Mouse (Mus musculus) CD4-positive helper T cell, adult 2 months (primary cell): ENCODE data around the gene Olfr547.

Source experiments
- DNase-seq: peaks from one replicate; pipeline ENCODE4 v3.0.0-alpha.2; 2012; ENCODE audit warnings: low read depth, missing footprints, low spot score

The Olfr547 gene

DNA sequence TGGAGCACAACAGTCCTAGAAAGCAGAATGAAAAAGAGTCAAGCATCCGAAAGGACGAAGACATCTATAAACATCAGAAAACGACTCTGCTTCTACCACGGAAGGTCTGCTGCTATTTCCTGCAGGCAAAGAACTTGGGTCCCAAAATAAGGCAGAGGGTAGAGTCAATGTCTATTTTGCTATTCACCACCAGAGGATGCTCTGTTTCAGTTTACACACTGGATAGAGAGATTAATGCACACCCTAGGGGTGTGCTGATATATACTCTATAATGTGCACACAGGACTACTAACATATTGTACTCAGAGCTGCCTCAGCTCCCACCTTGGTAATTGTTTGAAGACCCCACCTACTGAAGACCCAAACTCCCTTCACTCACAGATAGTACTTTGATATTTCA lies 31.7 kb downstream of the Olfr547 start:
- DNase-seq = no peak

DNA sequence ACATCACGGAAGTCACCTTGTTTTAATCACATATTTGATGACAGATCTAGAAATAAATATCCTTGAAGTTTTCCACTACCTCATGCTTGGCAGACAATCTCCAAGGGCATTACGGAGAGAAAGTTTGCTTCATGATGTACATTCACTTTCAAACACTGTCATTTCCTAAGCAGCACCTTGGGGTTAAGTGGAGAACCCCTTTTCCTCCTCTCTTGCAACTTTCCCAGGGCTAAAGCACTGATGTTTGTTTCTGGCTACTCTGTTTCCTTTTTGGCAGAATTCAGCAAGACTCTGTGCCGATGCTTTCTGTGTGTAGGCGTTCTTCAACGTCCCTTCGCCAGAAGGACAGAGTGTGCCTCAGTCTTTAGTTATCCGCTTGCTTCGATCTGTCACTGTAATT lies 36.6 kb downstream of the Olfr547 start, which contains the start of gene Olfr550:
Olfr550 (plus strand) TSS at position 301 of the 400 bp plus-strand sequence.
- DNase-seq = no peak

DNA sequence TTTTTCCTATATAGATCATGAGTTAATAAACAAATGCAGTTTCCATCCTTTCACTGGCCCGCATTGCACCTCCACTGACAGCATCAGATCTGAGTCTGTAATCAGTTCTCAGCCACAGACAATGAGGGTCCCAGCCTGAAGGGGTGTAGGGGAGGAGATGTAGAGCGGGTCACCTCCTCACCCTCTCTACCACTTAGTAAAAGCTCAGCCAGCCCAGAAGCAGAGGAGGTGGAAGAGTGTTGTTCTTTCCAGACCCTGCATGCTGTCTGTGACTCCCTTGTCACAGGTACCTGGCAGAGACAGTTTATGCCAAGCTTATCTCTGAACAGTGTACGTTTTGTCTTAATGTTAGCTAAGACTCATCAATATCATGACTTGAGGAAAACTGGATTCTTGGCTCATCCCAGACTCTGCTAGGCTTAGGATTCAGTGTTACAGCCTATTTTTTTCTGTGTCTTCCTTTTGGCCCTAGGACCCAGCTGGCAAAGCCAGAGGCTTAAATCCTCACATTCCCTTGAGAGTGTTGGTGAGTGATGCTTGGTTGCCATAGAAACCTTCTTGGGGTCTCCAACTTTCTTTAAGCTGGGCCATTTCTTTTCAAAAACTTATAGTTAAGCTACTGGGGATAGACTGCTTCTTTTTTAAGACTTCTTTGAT lies 38.8 kb downstream of the Olfr547 start:
- DNase-seq = no peak

DNA sequence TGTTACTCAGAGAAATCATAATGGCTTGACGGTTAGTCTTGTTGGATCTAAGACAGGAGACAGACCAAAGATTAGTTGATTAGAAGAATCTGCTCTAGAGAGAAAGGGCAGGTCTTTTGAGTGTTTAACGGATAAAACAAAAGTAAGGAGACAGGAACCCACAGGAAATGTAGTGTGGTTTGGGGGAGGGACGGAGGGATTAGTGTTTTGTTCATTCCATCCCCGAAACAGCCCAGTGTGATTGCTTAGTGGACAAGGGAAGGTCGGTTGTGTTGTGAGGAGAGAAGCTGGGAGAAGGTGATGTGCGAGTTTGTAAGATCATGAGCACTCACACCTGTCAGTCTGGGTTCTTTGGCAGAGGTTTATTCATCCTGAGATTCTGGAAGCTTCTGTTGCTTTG lies 41.4 kb downstream of the Olfr547 start:
- DNase-seq = no peak
